ENCODE assay signal across 8 mouse cellular contexts in genomic region chr9:120191362-120192098, GRCm38 (mm10). TPM values are rescaled to one million over a fixed set of nuclear protein-coding genes. Genes with fewer than 3 reads are reported as not detected.
DNase-seq lines count a peak whose midpoint lies in the region; ATAC-seq and TF ChIP-seq lines count a peak whose summit lies in the region.

No protein-coding gene starts in this region.

- peak; percentile 75 for TF ChIP-seq CTCF in left cerebral cortex, adult 2 months (IDR thresholded peaks at IDR 0.05)

- DNase-seq in cerebellum, postnatal 4 days (ENCODE audit: low spot score in 2 of 2), result peak; percentile 89 to 94
- peak; percentile 76 for DNase-seq in gastrocnemius, adult 18-20 months (ENCODE audit: low spot score)
- peak; percentile 83 for DNase-seq in hindlimb bud, embryonic 11.5 days (ENCODE audit: extremely low spot score, low read depth, low spot score)
- DNase-seq in left cerebral cortex, adult 2 months (ENCODE audit: extremely low spot score in 1 of 2, low spot score in 2 of 2), result peak; percentile 85 to 94
- DNase-seq in right cerebral cortex, postnatal 10 days (ENCODE audit: low spot score in 2 of 2), result peak; percentile 91 to 95
- DNase-seq in urinary bladder, postnatal 4 days (ENCODE audit: low spot score in 2 of 2), result peak; percentile 53 to 90

- intact Hi-C loops in left cerebral cortex, adult 2 months (cut with DNase I), result loop anchor here (2.0 to 5.0 kb wide), 3 partner anchors 111 to 226 kb away; partner anchors contain the start of gene Myrip

- peak overlapping the region; percentile 82 for H3K27ac ChIP-seq in left cerebral cortex, adult 2 months

- H3K4me3 ChIP-seq in left cerebral cortex, adult 2 months, result peak overlapping the region; percentile 40

- ATAC-seq in activated CD4-positive, CD25-positive, alpha-beta regulatory T cell, adult 4 months, result peak; percentile 40
- ATAC-seq in megakaryocyte, adult 5-6 weeks (ENCODE audit: poor library complexity, severe bottlenecking), result peak; percentile 74

RNA-seq across cellular contexts. Expression of gene Mobp, which starts 42.0 kb away (rescaled TPM):
- not detected for polyA plus RNA-seq in activated CD4-positive, CD25-positive, alpha-beta regulatory T cell, adult 4 months (2017; shearing (Covaris generic))
- not detected for total RNA-seq in gastrocnemius, adult 18-20 months (2021)
- 100 to 1,000 TPM; 177 to 214 TPM for total RNA-seq in left cerebral cortex, adult 2 months (2021)
- total RNA-seq in megakaryocyte, adult 5-6 weeks (2015), result not detected in 2 replicates
- not detected in 2 replicates for total RNA-seq in megakaryocyte, adult 5-6 weeks (2017)

Comparison
In these comparisons a context has a peak if more than half of its experiments do, and no peak if none do; other contexts are left out.
1. Peak in every context shown above with its lines: DNase-seq, ATAC-seq, H3K4me3 ChIP-seq and H3K27ac ChIP-seq.
2. RNA of gene Mobp, which starts 42.0 kb away (total RNA-seq): 177 to 214 TPM in left cerebral cortex, adult 2 months; not detected in gastrocnemius, adult 18-20 months and not detected in megakaryocyte, adult 5-6 weeks; every median in the first group is over 100 times any median in the second.